Mouse (Mus musculus) gastrocnemius, adult 2 months (tissue): ENCODE data around the gene Pcdh15. TPM values are rescaled to one million over a fixed set of nuclear protein-coding genes. Genes with fewer than 3 reads are reported as not detected.

Source experiments
- DNase-seq: peaks from one replicate; pipeline ENCODE4 v3.0.0; 2022
- H3K27ac ChIP-seq: fragments of 200-600 bp; 2 replicates; pipeline ENCODE4 v1.8.1; 2022; ENCODE audit warnings: mild to moderate bottlenecking
- H3K4me3 ChIP-seq: fragments of 200-600 bp; 2 replicates; pipeline ENCODE4 v1.8.1; 2022; ENCODE audit warnings: mild to moderate bottlenecking, moderate library complexity
- CTCF ChIP-seq: fragments of 200-600 bp; IDR thresholded peaks from 2 replicates; pipeline ENCODE4 v1.8.1; 2022; ENCODE audit warnings: antibody characterized with exemption, mild to moderate bottlenecking, moderate library complexity
- intact Hi-C: fragments of 180-260 bp; cut with DNase I; formaldehyde crosslinking; loops from one replicate; pipeline ENCODE4 v1.15.1; 2025
- total RNA-seq, 2 experiments: library from RNA; stranded (reverse); gene quantifications; 2 replicates each; pipeline ENCODE4 v1.2.3; 2021

Gene Pcdh15
- total RNA-seq, 2 experiments from 2014 or later = 0.18 to 0.39 TPM

DNA sequence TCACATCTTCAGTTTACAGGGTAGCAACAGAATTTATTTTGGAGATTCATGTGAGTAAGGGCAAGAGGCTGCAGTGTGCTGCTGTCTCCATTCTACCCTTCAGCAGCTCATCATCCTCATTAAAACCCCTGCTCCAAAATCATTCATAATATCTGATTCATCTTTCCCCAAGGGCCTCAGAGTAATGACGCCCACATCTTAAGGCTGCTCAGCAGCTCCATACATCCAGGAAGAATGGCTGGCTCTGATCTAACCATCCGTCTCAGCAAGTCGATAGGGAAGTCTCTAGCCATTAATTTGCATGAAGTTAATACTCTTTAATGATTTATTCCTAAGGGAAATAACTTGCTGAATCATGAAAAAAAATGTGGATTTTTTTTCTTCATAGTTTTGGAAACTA, 839.8 kb downstream of the Pcdh15 start:
- intact Hi-C loops = no loop called here
- no peak overlapping the region for H3K4me3 ChIP-seq
- DNase-seq = no peak
- no peak overlapping the region for H3K27ac ChIP-seq
- no peak for TF ChIP-seq CTCF

DNA sequence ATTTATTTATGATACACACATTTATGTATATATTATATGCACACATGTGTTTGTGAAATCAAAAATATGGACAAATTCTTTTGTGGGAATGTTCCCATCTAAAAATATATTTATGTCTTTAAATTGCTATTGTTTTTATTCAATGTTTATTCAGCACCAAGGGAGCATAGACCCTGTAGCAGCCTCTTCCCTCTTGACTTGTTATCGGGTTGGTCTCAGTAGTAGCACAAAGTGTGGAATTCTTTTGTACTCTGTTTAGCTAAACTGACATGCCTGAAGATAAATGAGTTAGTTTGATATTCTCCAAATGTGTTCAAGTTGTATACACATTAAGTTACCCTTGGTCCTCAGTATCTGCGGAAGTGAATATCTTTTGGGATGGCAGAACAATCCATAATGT, 848.7 kb downstream of the Pcdh15 start:
- no peak for TF ChIP-seq CTCF
- no peak overlapping the region for H3K4me3 ChIP-seq
- no peak for DNase-seq
- H3K27ac ChIP-seq = no peak overlapping the region
- intact Hi-C loops = no loop called here

DNA sequence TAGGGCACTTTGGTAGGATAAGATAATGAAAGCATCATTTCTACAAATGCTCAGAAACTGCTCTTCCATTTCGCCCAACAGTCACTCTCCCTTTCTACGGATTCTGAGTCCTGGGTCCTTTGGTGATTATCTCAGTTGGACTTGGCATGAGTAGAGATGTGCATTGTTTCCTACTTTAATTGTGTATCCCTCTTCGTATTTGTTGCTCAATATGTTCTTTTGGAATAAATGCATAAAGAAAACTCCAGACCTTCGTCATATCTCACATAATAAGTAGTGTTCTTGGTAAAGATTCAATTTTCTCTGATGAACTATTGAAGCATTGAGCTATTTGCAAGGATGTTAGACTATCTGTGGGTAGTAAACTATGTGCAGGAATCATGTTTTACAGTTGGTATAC, 854.2 kb downstream of the Pcdh15 start:
- TF ChIP-seq CTCF = no peak
- intact Hi-C loops = no loop called here
- no peak for DNase-seq
- H3K27ac ChIP-seq = no peak overlapping the region
- no peak overlapping the region for H3K4me3 ChIP-seq

DNA sequence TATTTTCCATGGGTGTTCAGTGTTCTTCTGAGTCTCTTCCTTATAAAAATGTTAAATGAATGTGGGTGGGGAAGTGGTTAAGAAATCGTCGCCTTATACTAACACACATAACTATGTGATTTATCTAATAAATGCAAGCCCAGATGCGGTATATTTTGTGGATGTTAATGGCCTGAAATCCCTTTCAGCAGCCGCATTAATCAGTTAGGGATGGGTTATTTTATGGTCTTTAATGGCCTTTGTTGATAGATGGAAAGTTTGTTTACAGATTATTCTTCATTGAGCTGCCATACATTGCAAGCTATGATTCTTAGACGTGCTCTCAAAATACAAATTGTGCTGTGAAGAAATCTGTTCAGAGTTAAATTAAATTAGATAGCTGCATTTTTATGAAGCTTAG, 884.9 kb downstream of the Pcdh15 start:
- no peak for DNase-seq
- no peak overlapping the region for H3K4me3 ChIP-seq
- no peak overlapping the region for H3K27ac ChIP-seq
- TF ChIP-seq CTCF = no peak
- intact Hi-C loops = no loop called here

DNA sequence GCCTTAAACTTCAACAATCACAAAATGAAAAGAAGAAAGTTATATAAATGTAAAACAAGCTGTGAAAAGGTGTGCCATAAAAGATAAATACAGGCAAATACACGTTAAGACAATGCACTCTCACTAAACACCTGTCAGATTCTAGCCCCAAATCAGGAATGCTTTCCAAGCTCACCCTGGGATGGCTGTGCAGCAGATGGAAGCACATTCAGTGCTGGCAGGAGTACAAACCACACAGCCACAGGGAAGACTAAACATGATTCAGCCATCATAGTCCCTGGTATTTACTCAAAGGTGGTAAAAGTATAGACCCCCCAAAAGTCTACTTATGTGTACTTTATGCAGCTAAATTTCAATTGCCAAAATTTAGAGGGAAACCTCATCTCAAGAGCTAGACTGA, 909.7 kb downstream of the Pcdh15 start:
- Histone ChIP-seq H3K27ac (no peak overlapping the region), H3K4me3 (no peak overlapping the region)
- intact Hi-C loops = no loop called here
- no peak for DNase-seq
- no peak for TF ChIP-seq CTCF

DNA sequence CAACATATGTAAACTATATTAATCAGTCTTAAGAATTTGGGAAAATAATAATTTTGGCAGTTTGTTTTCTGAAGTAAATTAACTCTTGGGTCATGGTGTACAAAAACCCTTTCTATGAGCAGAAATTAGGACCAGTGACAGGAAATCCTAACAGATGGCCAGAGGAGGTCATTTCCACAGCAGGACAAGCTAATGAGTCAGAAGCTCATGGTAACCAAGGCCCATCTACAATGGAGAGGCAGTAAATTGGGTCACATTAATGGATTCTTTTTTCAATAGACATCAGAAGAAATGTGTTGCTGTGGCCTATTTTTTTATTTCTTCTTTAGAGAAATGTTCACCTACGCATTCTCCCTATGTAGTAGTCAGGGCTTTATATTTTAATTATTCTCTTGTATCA, 923.9 kb downstream of the Pcdh15 start:
- Histone ChIP-seq H3K4me3 (no peak overlapping the region), H3K27ac (no peak overlapping the region)
- no peak for DNase-seq
- no peak for TF ChIP-seq CTCF
- intact Hi-C loops = no loop called here

GRCm38 (mm10) chr10:74053059-74053458, 953.9 kb downstream of the Pcdh15 start:
- intact Hi-C loops = no loop called here
- TF ChIP-seq CTCF = no peak
- Histone ChIP-seq H3K27ac (no peak overlapping the region), H3K4me3 (no peak overlapping the region)
- DNase-seq = no peak

- H3K4me3 ChIP-seq = no peak overlapping the region
- no peak for DNase-seq
- TF ChIP-seq CTCF = no peak
Observed at GRCm38 (mm10) chr10:74086653-74087052, 987.5 kb downstream of the Pcdh15 start.

DNA sequence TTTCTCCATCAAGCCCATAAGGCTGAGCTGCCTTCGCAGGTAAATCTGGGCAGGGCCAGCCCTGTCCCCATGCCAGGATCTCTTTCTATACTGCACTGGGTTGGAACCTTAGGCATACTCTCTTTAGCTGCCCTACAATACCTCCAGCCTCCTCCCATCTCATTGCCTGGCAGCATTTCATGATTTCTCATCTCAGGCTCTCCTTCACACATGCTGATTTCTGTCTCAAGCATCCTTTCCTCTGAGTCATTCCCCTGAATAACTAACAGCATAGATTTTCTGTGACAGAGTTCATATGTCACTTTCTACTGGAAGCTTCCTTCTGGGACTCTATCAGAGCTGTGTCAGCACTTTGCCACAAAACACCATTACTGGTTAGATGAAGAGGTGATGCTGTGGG, 999.2 kb downstream of the Pcdh15 start:
- no peak for TF ChIP-seq CTCF
- H3K4me3 ChIP-seq = no peak overlapping the region
- DNase-seq = no peak
- H3K27ac ChIP-seq = no peak overlapping the region
- intact Hi-C loops = no loop called here

More at GRCm38 (mm10) chr10:74086653-74087052, 987.5 kb downstream of the Pcdh15 start:
- H3K27ac ChIP-seq = no peak overlapping the region
- intact Hi-C loops = no loop called here

- no peak overlapping the region for H3K27ac ChIP-seq
- DNase-seq = no peak
- no peak overlapping the region for H3K4me3 ChIP-seq
- intact Hi-C loops = no loop called here
- no peak for TF ChIP-seq CTCF
Observed at GRCm38 (mm10) chr10:74114107-74114506, 1015.0 kb downstream of the Pcdh15 start.

DNA sequence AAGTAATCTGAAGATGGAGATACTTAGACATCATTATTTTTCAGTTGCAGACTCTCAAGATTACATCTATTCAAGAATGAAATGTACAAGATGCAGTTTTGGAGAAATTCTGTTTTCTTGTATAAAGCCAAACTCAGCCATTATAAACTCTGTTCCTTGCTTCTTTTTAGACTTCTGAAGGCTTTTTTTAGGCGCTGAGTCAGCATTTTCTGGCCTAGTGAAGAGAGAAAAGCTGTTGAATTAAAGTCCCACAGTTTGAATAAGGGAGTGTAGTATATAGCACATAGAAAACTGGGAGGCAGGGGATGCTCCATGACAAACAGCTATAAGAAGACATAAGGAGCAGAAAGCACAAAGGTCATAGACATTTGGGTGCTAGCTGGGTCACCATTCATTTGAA, 1017.7 kb downstream of the Pcdh15 start:
- no peak for TF ChIP-seq CTCF
- Histone ChIP-seq H3K27ac (no peak overlapping the region), H3K4me3 (no peak overlapping the region)
- intact Hi-C loops = no loop called here
- DNase-seq = no peak

- TF ChIP-seq CTCF = no peak
- no peak overlapping the region for H3K4me3 ChIP-seq
- H3K27ac ChIP-seq = no peak overlapping the region
- DNase-seq = no peak
- intact Hi-C loops = no loop called here
Observed at GRCm38 (mm10) chr10:74123421-74123820, 1024.3 kb downstream of the Pcdh15 start.

DNA sequence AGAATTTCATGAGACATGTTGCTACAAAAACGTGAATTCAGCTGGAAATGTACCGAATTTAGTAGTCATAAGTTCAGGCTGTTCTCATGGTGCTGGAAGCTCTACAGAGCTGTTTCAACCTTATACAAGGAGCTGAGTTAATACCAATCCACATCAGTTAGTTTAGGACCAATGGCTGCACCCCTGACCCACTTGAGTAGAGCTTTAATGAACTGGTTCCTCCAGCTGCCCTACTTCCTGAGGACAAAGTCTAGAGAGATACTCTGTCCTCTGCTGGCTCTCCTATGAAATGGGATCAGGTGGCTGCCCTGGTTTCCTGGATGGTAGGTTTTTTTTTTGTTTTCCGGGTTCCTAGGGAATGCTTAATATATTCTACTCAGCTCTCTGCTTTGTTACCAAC, 1030.0 kb downstream of the Pcdh15 start:
- Histone ChIP-seq H3K27ac (no peak overlapping the region), H3K4me3 (no peak overlapping the region)
- no peak for TF ChIP-seq CTCF
- intact Hi-C loops = no loop called here
- DNase-seq = no peak

GRCm38 (mm10) chr10:74129665-74130064, 1030.5 kb downstream of the Pcdh15 start:
- DNase-seq = no peak
- no peak for TF ChIP-seq CTCF
- Histone ChIP-seq H3K27ac (no peak overlapping the region), H3K4me3 (no peak overlapping the region)
- intact Hi-C loops = no loop called here

- no peak for TF ChIP-seq CTCF
- H3K27ac ChIP-seq = no peak overlapping the region
- intact Hi-C loops = no loop called here
- no peak for DNase-seq
- H3K4me3 ChIP-seq = no peak overlapping the region
Observed at GRCm38 (mm10) chr10:74130805-74131204, 1031.7 kb downstream of the Pcdh15 start.
